Mouse (Mus musculus) small intestine, adult 2 months (tissue): ENCODE measurements around the gene Tmem273.

Source experiments
- CTCF ChIP-seq: fragments of 200-500 bp; IDR thresholded peaks from 2 replicates; pipeline ENCODE4 v1.5.1; 2012; ENCODE audit warnings: low read depth, mild to moderate bottlenecking, control low read depth, inconsistent platforms, low read length, moderate library complexity, mixed read lengths; ENCODE audit not compliant: insufficient replicate concordance, insufficient read length; ENCODE audit errors: extremely low read depth
- POLR2A ChIP-seq: fragments of 200-500 bp; IDR thresholded peaks from 2 replicates; pipeline ENCODE4 v1.6.1; 2012; ENCODE audit warnings: low read depth, mild to moderate bottlenecking, control low read depth, inconsistent platforms, low read length, moderate library complexity

GRCm38 (mm10) chr14:32797803-32798202 is 12.0 kb downstream of the Tmem273 start:
- TF ChIP-seq POLR2A: no peak
- no peak for TF ChIP-seq CTCF
